Mouse (Mus musculus): ENCODE results near the gene Apeh.

DNA sequence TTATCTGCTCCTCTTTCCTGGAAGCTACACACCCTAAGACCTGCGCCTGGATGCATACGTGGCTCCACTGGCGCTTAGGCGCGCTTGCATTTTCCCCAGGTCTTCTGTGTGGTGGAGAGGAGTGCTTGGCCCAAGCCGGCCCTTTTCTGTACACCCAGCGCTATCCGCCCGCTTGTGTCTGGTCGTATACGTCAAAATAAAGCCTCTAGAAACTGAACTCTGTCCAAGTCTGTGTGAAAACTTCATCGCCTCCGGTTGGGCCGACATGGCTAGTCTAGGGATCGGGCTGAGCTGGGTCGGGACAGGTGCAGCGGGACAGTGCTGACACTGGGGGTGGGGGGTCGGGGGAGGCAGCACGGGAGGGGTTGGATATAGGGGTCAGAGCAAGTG, 45.8 kb downstream of the Apeh start:
- TF ChIP-seq CTCF (IDR thresholded peaks at IDR 0.05; ENCODE audit: low read depth) (no peak), EP300 (IDR thresholded peaks at IDR 0.05; ENCODE audit: low read depth) (no peak)

Data from heart, postnatal 0 days (tissue).